Mouse (Mus musculus) intestine, embryonic 16.5 days (tissue): ENCODE results near the gene Adrb1. TPM values are rescaled to one million over a fixed set of nuclear protein-coding genes. Genes with fewer than 3 reads are reported as not detected.

Experiments used
- ATAC-seq: fragments of 200-750 bp; cut with Nextera tagmentation; 2 replicates; pipeline ENCODE4 v1.8.0; 2017; ENCODE audit warnings: moderate TSS enrichment, moderate library complexity
- H3K27ac ChIP-seq: fragments of 300-500 bp; sonication (generic); 2 replicates; pipeline ENCODE4 v1.5.1; 2014; ENCODE audit warnings: mild to moderate bottlenecking, low read length
- H3K27me3 ChIP-seq: fragments of 300-500 bp; sonication (generic); replicated peaks from 2 replicates; pipeline ENCODE4 v1.6.1; 2014; ENCODE audit warnings: low read length, control low read depth, mixed read lengths; ENCODE audit not compliant: control insufficient read depth, insufficient read depth
- H3K36me3 ChIP-seq: fragments of 300-500 bp; sonication (generic); 2 replicates; pipeline ENCODE4 v1.6.1; 2014; ENCODE audit warnings: low read length, control low read depth; ENCODE audit not compliant: control insufficient read depth, insufficient read depth
- H3K4me1 ChIP-seq: fragments of 300-500 bp; sonication (generic); 2 replicates; pipeline ENCODE4 v1.6.1; 2014; ENCODE audit warnings: low read length, control low read depth, mixed read lengths; ENCODE audit not compliant: control insufficient read depth, insufficient read depth
- H3K4me2 ChIP-seq: fragments of 300-500 bp; sonication (generic); 2 replicates; pipeline ENCODE4 v1.6.1; 2014; ENCODE audit warnings: low read depth, low read length, control low read depth
- H3K4me3 ChIP-seq: fragments of 300-500 bp; sonication (generic); 2 replicates; pipeline ENCODE4 v1.5.1; 2014; ENCODE audit warnings: mild to moderate bottlenecking, low read length
- H3K9ac ChIP-seq: fragments of 300-500 bp; sonication (generic); 2 replicates; pipeline ENCODE4 v1.6.1; 2014; ENCODE audit warnings: low read depth, low read length
- H3K9me3 ChIP-seq: fragments of 300-500 bp; sonication (generic); 2 replicates; pipeline ENCODE4 v1.6.1; 2016; ENCODE audit warnings: low read length, control low read depth; ENCODE audit not compliant: control insufficient read depth
- WGBS: fragments of 180-500 bp; shearing (Covaris S2); extraction: QIAGEN DNeasy Blood & Tissue Kit; methylation state at CpG from one replicate; pipeline ENCODE4 v1.1.7; 2014; 5-methylcytosine and 5-hydroxymethylcytosine counted together
- polyA plus RNA-seq: library from polyadenylated mRNA; unstranded; fragments of >200 nt; fragmentation: Nextera tagmentation; extraction: Ambion mirVana; gene quantifications from 2 replicates; pipeline ENCODE4 v1.2.1, GENCODE M21; 2015

Adrb1 gene
- polyA plus RNA-seq, 1 experiment from 2014 or later = 0.35 TPM

GRCm38 (mm10) chr19:56714661-56715170 lies 7.3 kb upstream of the Adrb1 start:
- no peak for ATAC-seq
- H3K4me3 ChIP-seq = no peak overlapping the region
- no peaks in the 10 kb centered on the region for H3K36me3 ChIP-seq
- no peaks in the 10 kb centered on the region for H3K9me3 ChIP-seq
- H3K4me1 ChIP-seq = peaks cover 2% of the 10 kb centered on the region; the same call in 1 of the 2 replicates
- H3K4me2 ChIP-seq = no peak overlapping the region
- 43% methylated on average over 4 of the region's 4 CpGs for WGBS
- peaks cover 1% of the 10 kb centered on the region; the same call in 1 of the 2 replicates for H3K27me3 ChIP-seq
- no peak overlapping the region for H3K27ac ChIP-seq
- no peak overlapping the region for H3K9ac ChIP-seq

DNA sequence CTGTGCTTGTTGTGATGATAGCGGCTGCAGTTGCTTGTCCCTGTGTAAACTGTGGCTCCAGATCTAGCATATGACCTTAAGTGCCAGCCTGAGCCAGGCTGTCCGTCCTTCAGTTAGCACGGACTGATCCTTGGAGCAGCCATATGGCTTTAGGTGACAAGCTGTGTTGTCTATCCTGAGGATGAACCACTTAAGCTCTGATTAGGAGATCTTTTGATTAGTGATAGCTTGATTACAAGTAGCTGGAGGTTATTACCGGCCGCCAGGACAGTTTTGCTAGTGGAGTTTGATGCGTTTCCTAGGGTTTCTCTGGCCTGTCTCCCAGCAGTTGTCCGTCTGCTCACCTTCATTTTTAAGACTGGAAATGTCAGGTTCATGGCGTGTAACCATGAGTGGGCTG lies 4.0 kb upstream of the Adrb1 start:
- Histone ChIP-seq H3K9ac (no peak overlapping the region), H3K27ac (no peak overlapping the region), H3K4me1 (peaks cover 16% of the 10 kb centered on the region), H3K27me3 (peaks cover 25% of the 10 kb centered on the region), H3K4me3 (no peak overlapping the region), H3K9me3 (no peaks in the 10 kb centered on the region), H3K4me2 (no peak overlapping the region), H3K36me3 (no peaks in the 10 kb centered on the region)
- WGBS = 75% methylated on average over 8 of the region's 8 CpGs
- no peak for ATAC-seq

DNA sequence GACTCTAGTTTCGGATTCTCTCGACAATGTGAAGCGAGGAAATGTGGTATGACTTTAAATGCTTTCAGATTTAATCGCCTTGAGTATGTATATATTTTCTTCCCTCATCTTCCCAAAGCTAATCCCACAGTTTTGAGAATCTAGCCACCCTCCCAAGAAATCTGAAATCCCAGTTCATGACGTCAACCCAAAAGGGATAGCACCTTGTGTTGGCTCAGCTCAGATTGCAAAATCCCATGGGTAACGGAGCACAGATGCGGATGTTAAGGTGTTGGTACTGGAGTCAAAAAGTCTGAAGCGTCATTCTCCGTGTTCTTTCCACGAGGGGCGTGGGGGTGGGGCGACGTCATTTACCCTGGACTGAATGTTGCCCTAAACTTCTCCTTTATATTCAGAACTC lies 1.1 kb upstream of the Adrb1 start:
- no peaks in the 10 kb centered on the region for H3K9me3 ChIP-seq
- peak overlapping the region; percentile 64; the same call in 1 of the 2 replicates for H3K4me3 ChIP-seq
- H3K4me1 ChIP-seq = peaks cover 18% of the 10 kb centered on the region
- ATAC-seq = no peak
- H3K4me2 ChIP-seq = peak overlapping the region; percentile 97
- no peak overlapping the region for H3K27ac ChIP-seq
- H3K27me3 ChIP-seq = peaks cover 36% of the 10 kb centered on the region
- no peaks in the 10 kb centered on the region for H3K36me3 ChIP-seq
- H3K9ac ChIP-seq = peak overlapping the region; percentile 70; the same call in 1 of the 2 replicates
- WGBS = 32% methylated on average over 13 of the region's 13 CpGs

- Histone ChIP-seq H3K9me3 (no peaks in the 10 kb centered on the region), H3K27ac (no peak overlapping the region), H3K4me2 (peak overlapping the region; percentile 97), H3K9ac (peak overlapping the region; percentile 70), H3K4me1 (peaks cover 24% of the 10 kb centered on the region), H3K36me3 (no peaks in the 10 kb centered on the region), H3K27me3 (peaks cover 36% of the 10 kb centered on the region), H3K4me3 (peak overlapping the region; percentile 64)
- peak; percentile 21 for ATAC-seq
- WGBS = 2% methylated on average over 40 of the region's 48 CpGs
Observed at GRCm38 (mm10) chr19:56722291-56722707, 300 bp downstream of the Adrb1 start.

DNA sequence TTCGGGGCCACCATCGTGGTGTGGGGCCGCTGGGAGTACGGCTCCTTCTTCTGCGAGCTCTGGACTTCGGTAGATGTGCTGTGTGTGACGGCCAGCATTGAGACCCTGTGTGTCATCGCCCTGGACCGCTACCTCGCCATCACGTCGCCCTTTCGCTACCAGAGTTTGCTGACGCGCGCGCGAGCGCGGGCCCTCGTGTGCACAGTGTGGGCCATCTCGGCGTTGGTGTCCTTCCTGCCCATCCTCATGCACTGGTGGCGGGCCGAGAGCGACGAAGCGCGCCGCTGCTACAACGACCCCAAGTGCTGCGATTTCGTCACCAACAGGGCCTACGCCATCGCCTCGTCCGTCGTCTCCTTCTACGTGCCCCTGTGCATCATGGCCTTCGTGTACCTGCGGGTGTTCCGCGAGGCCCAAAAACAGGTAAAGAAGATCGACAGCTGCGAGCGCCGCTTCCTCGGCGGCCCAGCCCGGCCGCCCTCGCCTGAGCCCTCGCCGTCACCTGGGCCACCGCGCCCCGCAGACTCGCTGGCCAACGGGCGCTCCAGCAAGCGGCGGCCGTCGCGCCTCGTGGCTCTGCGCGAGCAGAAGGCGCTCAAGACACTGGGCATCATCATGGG lies 822 bp downstream of the Adrb1 start:
- peaks cover 36% of the 10 kb centered on the region for H3K27me3 ChIP-seq
- peak overlapping the region; percentile 64 for H3K4me3 ChIP-seq
- no peaks in the 10 kb centered on the region for H3K9me3 ChIP-seq
- 1% methylated on average over 68 of the region's 69 CpGs for WGBS
- peak overlapping the region; percentile 97 for H3K4me2 ChIP-seq
- no peak overlapping the region for H3K27ac ChIP-seq
- no peaks in the 10 kb centered on the region for H3K36me3 ChIP-seq
- peak overlapping the region; percentile 70 for H3K9ac ChIP-seq
- H3K4me1 ChIP-seq = peaks cover 29% of the 10 kb centered on the region
- peak; percentile 20 for ATAC-seq

DNA sequence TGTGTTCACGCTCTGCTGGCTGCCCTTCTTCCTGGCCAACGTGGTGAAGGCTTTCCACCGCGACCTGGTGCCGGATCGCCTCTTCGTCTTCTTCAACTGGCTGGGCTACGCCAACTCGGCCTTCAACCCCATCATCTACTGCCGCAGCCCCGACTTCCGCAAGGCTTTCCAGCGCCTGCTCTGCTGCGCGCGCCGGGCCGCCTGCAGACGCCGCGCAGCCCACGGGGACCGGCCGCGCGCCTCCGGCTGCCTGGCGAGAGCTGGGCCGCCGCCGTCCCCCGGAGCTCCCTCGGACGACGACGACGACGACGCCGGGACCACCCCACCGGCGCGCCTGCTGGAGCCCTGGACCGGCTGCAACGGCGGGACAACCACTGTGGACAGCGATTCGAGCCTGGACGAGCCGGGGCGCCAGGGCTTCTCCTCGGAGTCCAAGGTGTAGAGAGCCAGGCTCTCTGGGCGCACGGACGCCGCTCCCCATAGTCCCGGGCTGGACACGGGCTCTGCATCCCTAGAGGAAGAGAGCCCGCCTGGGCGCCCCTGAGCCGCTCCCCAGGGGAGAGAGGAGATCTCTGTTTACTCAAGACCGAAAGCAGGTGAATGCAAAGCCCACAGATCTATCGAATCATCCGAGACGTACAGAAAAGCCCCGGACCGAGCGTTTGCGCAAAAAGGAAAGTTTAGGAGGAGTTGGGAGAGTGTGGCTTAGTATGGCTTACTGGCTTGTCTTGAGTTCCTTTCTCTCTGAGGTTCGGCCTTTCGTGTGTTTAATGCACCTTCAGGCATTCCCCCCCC lies 1.5 kb downstream of the Adrb1 start:
- Histone ChIP-seq H3K4me2 (peak overlapping the region; percentile 97), H3K4me1 (peaks cover 29% of the 10 kb centered on the region), H3K27ac (no peak overlapping the region), H3K9ac (peak overlapping the region; percentile 70), H3K4me3 (peak overlapping the region; percentile 64), H3K9me3 (no peaks in the 10 kb centered on the region), H3K27me3 (peaks cover 36% of the 10 kb centered on the region), H3K36me3 (no peaks in the 10 kb centered on the region)
- under 1% methylated on average over 69 of the region's 71 CpGs for WGBS
- peak; percentile 71 for ATAC-seq

GRCm38 (mm10) chr19:56724126-56724597 lies 2.2 kb downstream of the Adrb1 start:
- H3K36me3 ChIP-seq = no peaks in the 10 kb centered on the region
- ATAC-seq = no peak
- H3K9me3 ChIP-seq = no peaks in the 10 kb centered on the region
- H3K4me1 ChIP-seq = peaks cover 29% of the 10 kb centered on the region
- H3K9ac ChIP-seq = peak overlapping the region; percentile 70
- peaks cover 36% of the 10 kb centered on the region for H3K27me3 ChIP-seq
- peak overlapping the region; percentile 97 for H3K4me2 ChIP-seq
- 11% methylated on average over 13 of the region's 13 CpGs for WGBS
- peak overlapping the region; percentile 64 for H3K4me3 ChIP-seq
- H3K27ac ChIP-seq = no peak overlapping the region

DNA sequence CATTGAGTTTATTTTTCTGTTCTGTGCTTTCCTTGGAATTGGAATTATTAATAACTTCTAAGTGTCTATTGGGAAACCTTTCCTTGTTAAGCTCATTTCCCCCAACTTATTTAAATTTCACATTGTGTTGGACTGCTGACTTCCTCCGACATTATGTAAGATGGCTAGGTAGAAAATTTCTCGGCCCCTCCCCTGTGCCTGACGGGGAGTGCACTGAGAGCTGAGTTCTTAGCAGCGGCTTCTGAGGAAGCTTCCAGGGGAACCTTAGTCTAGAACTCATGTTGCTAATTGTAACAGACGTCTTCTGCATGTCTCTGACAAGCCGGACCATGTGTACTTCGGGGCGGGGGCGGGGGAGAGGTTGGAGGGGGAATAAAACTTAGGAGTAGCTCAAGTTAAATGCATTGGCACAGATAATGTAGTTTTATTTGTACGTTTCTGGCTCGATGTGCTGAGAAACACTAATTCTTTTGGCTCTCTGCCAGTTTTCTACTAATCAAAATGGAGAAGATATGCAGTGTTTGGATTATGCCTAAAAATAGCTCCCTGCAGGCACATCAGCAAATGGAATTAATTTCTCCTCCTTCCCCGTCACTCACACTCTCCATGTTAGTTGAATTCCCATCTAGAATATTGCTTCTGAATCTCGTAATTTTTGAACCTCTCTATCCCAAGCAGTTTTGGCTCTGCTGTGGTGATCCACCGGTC lies 5.3 kb downstream of the Adrb1 start:
- no peak overlapping the region for H3K9ac ChIP-seq
- 43% methylated on average over 14 of the region's 14 CpGs for WGBS
- ATAC-seq = no peak
- no peak overlapping the region for H3K4me3 ChIP-seq
- H3K4me2 ChIP-seq = peak overlapping the region; percentile 27; the same call in 1 of the 2 replicates
- no peaks in the 10 kb centered on the region for H3K36me3 ChIP-seq
- H3K4me1 ChIP-seq = peaks cover 22% of the 10 kb centered on the region
- no peaks in the 10 kb centered on the region for H3K9me3 ChIP-seq
- H3K27ac ChIP-seq = no peak overlapping the region
- peaks cover 16% of the 10 kb centered on the region; the same call in 1 of the 2 replicates for H3K27me3 ChIP-seq

DNA sequence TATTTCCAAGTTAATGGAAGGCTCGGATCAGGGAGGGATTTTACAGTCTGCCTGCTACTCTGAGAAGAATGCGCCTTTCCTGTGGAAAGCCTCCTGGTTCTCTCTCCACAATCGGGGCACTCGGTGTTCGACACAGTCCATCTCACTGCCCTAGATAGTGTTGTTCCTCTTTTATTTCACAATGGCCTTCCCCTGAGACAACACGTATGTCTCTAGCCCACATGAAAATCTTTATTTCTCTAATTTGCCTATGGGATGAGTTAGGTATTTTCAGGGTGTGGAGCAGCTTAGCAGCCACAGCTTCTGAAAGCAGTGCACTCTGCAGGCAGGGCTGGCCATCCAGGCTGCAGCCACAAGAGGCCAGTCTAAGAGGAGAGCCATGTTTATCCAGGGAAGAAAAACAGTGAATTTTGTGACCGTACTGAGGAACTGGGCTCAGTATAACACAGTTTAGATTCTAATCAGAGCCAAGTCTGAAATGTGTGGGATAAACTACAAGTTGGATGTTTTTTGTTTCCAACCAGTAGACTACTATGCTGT lies 12.1 kb downstream of the Adrb1 start:
- Histone ChIP-seq H3K9me3 (no peaks in the 10 kb centered on the region), H3K4me3 (no peak overlapping the region), H3K4me2 (no peak overlapping the region), H3K27ac (no peak overlapping the region), H3K9ac (no peak overlapping the region), H3K27me3 (no peaks in the 10 kb centered on the region), H3K4me1 (no peaks in the 10 kb centered on the region), H3K36me3 (no peaks in the 10 kb centered on the region)
- no peak for ATAC-seq
- 69% methylated on average over 7 of the region's 7 CpGs for WGBS
